Mouse (Mus musculus) layer of hippocampus, adult 8-10 months (tissue): Measurements from ENCODE around the gene Slc35e2. TPM values are rescaled to one million over a fixed set of nuclear protein-coding genes. Genes with fewer than 3 reads are reported as not detected.
"Not testable (repeated sequence)": the region's sequence is repeated elsewhere in the genome, so short reads cannot be mapped to it uniquely, and the experiment has no call there.

ENCODE experiments used
- DNase-seq, 2 experiments: peaks; one replicate each; pipeline ENCODE4 v3.0.0; 2022; ENCODE audit warnings: low spot score in 2 of 2
- total RNA-seq, 4 experiments: library from RNA; stranded (reverse); gene quantifications; 2 replicates each; pipeline ENCODE4 v1.2.4; 2022

The Slc35e2 gene
- total RNA-seq, result 10 to 100 TPM; 36.1 to 48.6 (median 42.5) TPM

GRCm38 (mm10) chr4:155601091-155601996 lies at the start of gene Slc35e2:
Gene Slc35e2 (plus strand): TSS chr4:155601416.
- DNase-seq, result peak; percentile 89 to 95

GRCm38 (mm10) chr4:155552917-155553532 lies 48.2 kb upstream of the Slc35e2 start:
- no peak for DNase-seq

GRCm38 (mm10) chr4:155554880-155555279 lies 46.3 kb upstream of the Slc35e2 start:
- DNase-seq, result no peak

- no peak for DNase-seq
Measured at GRCm38 (mm10) chr4:155555464-155555863, 45.8 kb upstream of the Slc35e2 start.

GRCm38 (mm10) chr4:155559454-155559853 lies 41.8 kb upstream of the Slc35e2 start:
- no peak for DNase-seq

- no peak for DNase-seq
Measured at GRCm38 (mm10) chr4:155560932-155561331, 40.3 kb upstream of the Slc35e2 start.

- no peak for DNase-seq
Measured at GRCm38 (mm10) chr4:155561661-155562442, 39.4 kb upstream of the Slc35e2 start, which contains the start of gene Nadk. Gene Nadk (plus strand): TSS chr4:155562378.

GRCm38 (mm10) chr4:155562725-155563399 lies 38.4 kb upstream of the Slc35e2 start:
- peak in 1 of 2 experiments; percentile 36 for DNase-seq

GRCm38 (mm10) chr4:155563400-155564231 lies 37.6 kb upstream of the Slc35e2 start:
- peak; percentile 90 to 92 for DNase-seq

- no peak for DNase-seq
Measured at GRCm38 (mm10) chr4:155564315-155565069, 36.7 kb upstream of the Slc35e2 start.

- no peak for DNase-seq
Measured at GRCm38 (mm10) chr4:155566555-155566954, 34.7 kb upstream of the Slc35e2 start.

GRCm38 (mm10) chr4:155568170-155568569 lies 33.0 kb upstream of the Slc35e2 start:
- DNase-seq, result no peak

GRCm38 (mm10) chr4:155568632-155569370 lies 32.4 kb upstream of the Slc35e2 start:
- no peak for DNase-seq

- DNase-seq, result no peak
Measured at GRCm38 (mm10) chr4:155569818-155570217, 31.4 kb upstream of the Slc35e2 start.

GRCm38 (mm10) chr4:155570315-155570714 lies 30.9 kb upstream of the Slc35e2 start:
- DNase-seq, result not testable (repeated sequence)

- no peak for DNase-seq
Measured at GRCm38 (mm10) chr4:155571442-155571841, 29.8 kb upstream of the Slc35e2 start.

- DNase-seq, result no peak
Measured at GRCm38 (mm10) chr4:155573155-155573554, 28.1 kb upstream of the Slc35e2 start.

GRCm38 (mm10) chr4:155573876-155574275 lies 27.3 kb upstream of the Slc35e2 start:
- no peak for DNase-seq

GRCm38 (mm10) chr4:155574931-155575330 lies 26.3 kb upstream of the Slc35e2 start:
- no peak for DNase-seq
